Mouse (Mus musculus) liver, postnatal 0 days (tissue): ENCODE data around the gene Tcl1b2.

ENCODE experiments used
- CTCF ChIP-seq: sonication (generic); IDR thresholded peaks from 2 replicates; pipeline ENCODE4 v1.5.1; 2016; ENCODE audit warnings: antibody characterized with exemption, low read depth
- EP300 ChIP-seq: IDR thresholded peaks from 2 replicates; pipeline ENCODE4 v1.6.1; 2016; ENCODE audit warnings: antibody characterized with exemption, low read depth, mild to moderate bottlenecking

DNA sequence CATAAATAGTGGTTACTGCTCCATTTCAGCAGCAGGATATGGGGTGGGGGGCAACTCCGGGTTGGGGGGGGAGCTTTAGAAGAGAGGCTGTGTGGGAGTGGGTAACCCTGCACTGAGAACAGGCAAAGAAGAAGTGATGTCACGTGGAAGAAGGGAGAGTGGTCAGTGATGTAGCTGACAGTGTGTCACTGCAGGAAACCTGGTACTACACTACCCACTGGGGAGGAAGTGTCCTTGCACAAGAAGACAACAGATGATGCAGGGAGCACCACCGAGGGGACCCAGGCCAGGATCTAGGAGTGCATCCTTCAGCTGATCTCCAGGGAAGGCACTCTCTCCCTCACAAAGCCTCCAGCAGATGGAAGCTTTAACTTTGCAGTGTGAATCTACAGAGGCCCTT, 20.9 kb downstream of the Tcl1b2 start:
- TF ChIP-seq CTCF (no peak), EP300 (no peak)
